Comparison of ENCODE assay signal across 15 mouse cellular contexts in the genomic region with DNA sequence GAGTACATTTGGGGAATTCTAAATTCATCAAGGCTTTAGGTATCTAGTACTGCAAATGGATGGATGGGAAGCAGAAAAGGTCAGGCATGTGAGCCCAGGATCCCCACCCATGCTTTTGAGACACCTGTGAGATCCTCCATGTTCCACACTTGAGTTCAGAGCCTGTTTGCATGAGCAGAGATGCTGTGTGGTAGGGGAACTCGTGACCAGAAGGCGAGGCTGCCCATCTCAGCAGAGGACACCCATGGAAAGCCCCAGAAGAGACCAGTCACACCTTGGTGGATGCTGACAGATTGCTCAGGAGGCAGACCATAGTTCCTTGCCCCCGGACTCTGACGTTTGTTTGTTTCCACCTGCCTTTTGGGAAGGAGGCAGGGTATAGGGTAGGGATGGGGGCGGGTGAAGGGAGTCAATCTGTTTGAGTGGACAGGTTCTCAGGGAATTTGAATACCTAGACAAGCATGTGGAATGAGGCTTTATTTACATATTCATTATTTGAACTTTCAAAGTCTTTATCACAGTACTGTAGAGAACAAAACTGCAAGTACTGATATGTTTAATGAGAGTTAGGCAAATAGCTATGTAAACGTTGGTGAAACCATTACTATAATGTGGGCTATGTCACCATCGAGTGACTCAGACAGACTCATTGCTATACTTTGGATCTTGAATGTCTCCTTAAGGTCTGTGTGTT.
"Had no signal": no experiment of that assay in that cellular context is flagged by ENCODE, and none has a peak within 500 bp of the region (broad histone marks: within the 10 kb centered on the region; RNA-seq: fewer than 3 reads in every experiment).

No protein-coding gene starts in this region.

- H3K4me3 ChIP-seq: layer of hippocampus, adult 2 months; liver, embryonic 13.5 days had no signal

- ATAC-seq: inflammation-experienced regulatory T-cells, adult 6 months; intestine, embryonic 16.5 days had no signal

- H3K36me3 ChIP-seq: liver, embryonic 13.5 days had no signal

- H3K27me3 ChIP-seq: liver, embryonic 13.5 days had no signal

- H3K9me3 ChIP-seq: liver, embryonic 13.5 days had no signal

- H3K27ac ChIP-seq: layer of hippocampus, adult 2 months; liver, embryonic 13.5 days had no signal

- H3K9ac ChIP-seq: liver, embryonic 13.5 days had no signal

- DNase-seq: kidney, adult 18-20 months; kidney, adult 9 months; kidney, postnatal 14 days; kidney, postnatal 4 days; layer of hippocampus, adult 9-11 months; liver, embryonic 13.5 days; lung, adult 2 months; midbrain, embryonic 14.5 days; thymus, adult 2 months; thymus, postnatal 14 days; thymus, postnatal 4 days had no signal

- H3K4me2 ChIP-seq: liver, embryonic 13.5 days; midbrain, embryonic 11.5 days had no signal

- H3K4me1 ChIP-seq: liver, embryonic 13.5 days had no signal
